Mouse (Mus musculus) duodenum, adult 2 months (tissue): ENCODE data around the gene Immt. TPM values are rescaled to one million over a fixed set of nuclear protein-coding genes. Genes with fewer than 3 reads are reported as not detected.

Experiments used
- polyA plus RNA-seq: library from polyadenylated mRNA; depleted of rRNA; stranded (reverse); fragments of >200 nt; gene quantifications from 2 replicates; pipeline ENCODE4 v1.2.3, GENCODE M21; 2012; ENCODE audit warnings: low replicate concordance; rRNA removed

The Immt gene
- 31.8 and 67.2 TPM in 2 replicates for polyA plus RNA-seq

DNA sequence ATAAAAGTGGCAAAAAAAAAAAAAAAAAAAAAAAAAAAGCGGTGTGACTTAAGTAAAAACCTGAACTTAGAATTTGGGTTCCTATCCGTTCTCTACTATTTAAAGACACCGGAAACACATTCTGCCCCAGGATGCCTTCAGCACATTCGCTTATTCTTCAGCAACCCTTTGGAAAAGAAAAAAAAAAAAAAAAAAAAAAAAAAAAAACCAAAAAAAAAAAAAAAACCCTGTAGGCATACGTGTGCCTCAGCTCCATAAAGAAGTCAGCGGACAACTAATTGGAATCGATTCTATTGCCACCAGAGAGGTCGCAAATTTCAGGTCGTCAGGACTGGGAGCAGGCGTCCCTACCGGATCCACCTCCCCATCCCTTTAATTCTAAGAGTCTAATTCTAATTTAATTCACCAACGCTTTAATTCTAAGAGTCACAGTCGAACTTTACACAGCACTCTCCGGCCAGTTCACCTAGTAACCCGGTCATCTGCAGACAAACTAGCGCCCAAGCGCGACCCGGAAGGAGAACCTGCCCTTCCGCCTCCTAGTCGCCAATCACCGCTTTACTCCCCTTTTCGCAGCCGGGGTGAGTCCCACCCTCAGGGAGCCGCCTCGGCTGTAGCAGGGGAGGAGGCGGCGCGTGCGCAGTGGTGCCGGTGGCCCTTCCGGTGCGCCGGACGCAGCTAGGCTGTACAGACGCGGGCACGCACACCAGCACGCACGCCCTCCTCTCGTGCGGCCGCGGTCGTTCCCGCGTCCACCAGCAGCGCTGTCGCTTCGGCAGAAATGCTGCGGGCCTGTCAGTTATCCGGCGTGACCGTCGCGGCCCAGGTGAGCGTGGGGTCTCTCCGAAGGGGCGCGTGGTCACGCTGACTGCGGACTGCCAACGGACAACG, at the start of gene Immt:
Gene Immt, plus strand, starts transcription at position 642 of the 891 bp plus-strand sequence.

DNA sequence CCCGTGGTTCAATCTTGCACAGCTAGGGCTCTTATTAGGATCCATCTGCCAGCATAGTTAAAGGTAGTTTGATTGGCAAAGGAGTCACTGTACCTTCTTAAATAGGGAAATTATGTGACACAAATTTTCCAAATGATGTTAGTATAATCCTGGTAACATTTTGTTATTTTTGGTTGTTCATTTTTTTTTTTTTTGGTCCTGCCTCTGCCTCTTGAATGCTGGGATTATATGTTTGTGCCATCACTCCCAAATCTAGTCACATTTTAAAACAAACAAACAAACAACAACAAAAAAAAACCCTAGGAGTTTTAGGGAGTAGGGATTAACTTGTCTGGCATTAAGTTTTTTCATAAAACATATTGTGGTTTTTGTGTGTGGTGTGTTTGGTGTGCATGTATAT, 4.3 kb upstream of the Immt start, which contains the start of gene Mrpl35:
Gene Mrpl35, minus strand, starts transcription at position 101 of the 400 bp plus-strand sequence.

GRCm38 (mm10) chr6:71908481-71909381, 77.6 kb downstream of the Immt start, which contains the start of the genes Ptcd3 and Polr1a:
TSS of gene Ptcd3 (minus strand) at chr6:71908750.
TSS of gene Polr1a (plus strand) at chr6:71909053.

Other genes starting within 250 kb of the Immt start
- gene Kdm3a, start 198.3 kb upstream of the Immt start, polyA plus RNA-seq, result 2.0 and 2.2 TPM in 2 replicates
- gene Reep1, start 123.8 kb upstream of the Immt start, polyA plus RNA-seq, result 0.63 and 0.64 TPM in 2 replicates
- gene Mrpl35, start 4.4 kb upstream of the Immt start, polyA plus RNA-seq, result 2.4 TPM in 2 replicates
- gene Ptcd3, start 77.4 kb downstream of the Immt start, polyA plus RNA-seq, result 1.3 and 1.7 TPM in 2 replicates
- 6.5 and 7.5 TPM in 2 replicates for gene Polr1a, start 77.7 kb downstream of the Immt start, polyA plus RNA-seq